Mouse (Mus musculus): ENCODE results near the gene Cmss1.

The Cmss1 gene

GRCm38 (mm10) chr16:57514371-57514770, 92.3 kb downstream of the Cmss1 start:
- no peak for DNase-seq (ENCODE audit: low read depth, low spot score)

GRCm38 (mm10) chr16:57513562-57513961, 93.1 kb downstream of the Cmss1 start:
- no peak for DNase-seq (ENCODE audit: low read depth, low spot score)

- no peak for DNase-seq (ENCODE audit: low read depth, low spot score)
Observed at GRCm38 (mm10) chr16:57509099-57509498, 97.6 kb downstream of the Cmss1 start.

- DNase-seq (ENCODE audit: low read depth, low spot score) = no peak
Observed at GRCm38 (mm10) chr16:57508351-57508750, 98.3 kb downstream of the Cmss1 start.

- no peak for DNase-seq (ENCODE audit: low read depth, low spot score)
Observed at GRCm38 (mm10) chr16:57506133-57506532, 100.5 kb downstream of the Cmss1 start.

GRCm38 (mm10) chr16:57504728-57505127, 101.9 kb downstream of the Cmss1 start:
- no peak for DNase-seq (ENCODE audit: low read depth, low spot score)

- DNase-seq (ENCODE audit: low read depth, low spot score) = no peak
Observed at GRCm38 (mm10) chr16:57502761-57503160, 103.9 kb downstream of the Cmss1 start.

- no peak for DNase-seq (ENCODE audit: low read depth, low spot score)
Observed at GRCm38 (mm10) chr16:57502230-57502629, 104.4 kb downstream of the Cmss1 start.

- peak; percentile 24 for DNase-seq (ENCODE audit: low read depth, low spot score)
Observed at GRCm38 (mm10) chr16:57500851-57501250, 105.8 kb downstream of the Cmss1 start.

GRCm38 (mm10) chr16:57496437-57497173, 110.1 kb downstream of the Cmss1 start:
- no peak for DNase-seq (ENCODE audit: low read depth, low spot score)

GRCm38 (mm10) chr16:57495476-57496203, 111.0 kb downstream of the Cmss1 start:
- DNase-seq (ENCODE audit: low read depth, low spot score) = no peak

GRCm38 (mm10) chr16:57491853-57492252, 114.8 kb downstream of the Cmss1 start:
- DNase-seq (ENCODE audit: low read depth, low spot score) = no peak

GRCm38 (mm10) chr16:57490691-57491090, 116.0 kb downstream of the Cmss1 start:
- no peak for DNase-seq (ENCODE audit: low read depth, low spot score)

GRCm38 (mm10) chr16:57488661-57489060, 118.0 kb downstream of the Cmss1 start:
- no peak for DNase-seq (ENCODE audit: low read depth, low spot score)

GRCm38 (mm10) chr16:57486266-57486665, 120.4 kb downstream of the Cmss1 start:
- no peak for DNase-seq (ENCODE audit: low read depth, low spot score)

- DNase-seq (ENCODE audit: low read depth, low spot score) = no peak
Observed at GRCm38 (mm10) chr16:57485265-57485664, 121.4 kb downstream of the Cmss1 start.

- DNase-seq (ENCODE audit: low read depth, low spot score) = no peak
Observed at GRCm38 (mm10) chr16:57484043-57484795, 122.4 kb downstream of the Cmss1 start.

- DNase-seq (ENCODE audit: low read depth, low spot score) = no peak
Observed at GRCm38 (mm10) chr16:57483503-57483902, 123.2 kb downstream of the Cmss1 start.

GRCm38 (mm10) chr16:57482911-57483310, 123.8 kb downstream of the Cmss1 start:
- no peak for DNase-seq (ENCODE audit: low read depth, low spot score)

GRCm38 (mm10) chr16:57482264-57482663, 124.4 kb downstream of the Cmss1 start:
- DNase-seq (ENCODE audit: low read depth, low spot score) = no peak

- no peak for DNase-seq (ENCODE audit: low read depth, low spot score)
Observed at GRCm38 (mm10) chr16:57479776-57480175, 126.9 kb downstream of the Cmss1 start.

GRCm38 (mm10) chr16:57478451-57478850, 128.2 kb downstream of the Cmss1 start:
- DNase-seq (ENCODE audit: low read depth, low spot score) = no peak
